ENCODE assay signal across 9 mouse cellular contexts in the genomic region with DNA sequence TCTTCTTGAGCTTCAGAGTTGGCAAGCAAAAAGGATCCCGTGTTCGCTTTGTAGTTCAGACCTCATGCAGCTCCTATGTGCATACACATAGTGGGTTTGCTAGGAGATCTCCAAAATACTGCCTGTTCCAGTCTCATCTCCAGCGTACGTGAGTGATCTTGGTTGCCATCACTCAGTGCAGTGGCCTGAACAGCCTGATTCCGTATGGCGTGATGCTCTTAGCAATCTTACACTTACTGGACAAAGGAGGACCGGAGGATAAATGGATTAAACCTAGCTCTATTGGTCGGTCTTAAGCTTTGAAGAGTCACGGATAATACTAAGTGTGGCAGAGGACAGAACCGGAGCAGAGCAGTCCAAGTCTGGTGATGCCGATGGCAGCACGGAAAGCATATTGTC. TPM values are rescaled to one million over a fixed set of nuclear protein-coding genes. Genes with fewer than 3 reads are reported as not detected.
DNase-seq lines count a peak whose midpoint lies in the region; ATAC-seq and TF ChIP-seq lines count a peak whose summit lies in the region.
"Had no signal": no experiment of that assay in that cellular context is flagged by ENCODE, and none has a peak within 500 bp of the region (broad histone marks: within the 10 kb centered on the region; RNA-seq: fewer than 3 reads in every experiment).

No protein-coding gene starts in this region.

- ATAC-seq in frontal cortex, adult (ENCODE audit: low TSS enrichment) = peak; percentile 25
- ATAC-seq in forebrain, embryonic 14.5 days = no peak
- no peak for ATAC-seq in liver, embryonic 14.5 days (ENCODE audit: insufficient read depth)

- H3K9ac ChIP-seq in CH12.LX (ENCODE audit: insufficient read depth, low read depth) = peak overlapping the region; percentile 58
- H3K9ac ChIP-seq in forebrain, embryonic 14.5 days (ENCODE audit: low read length) = peak overlapping the region; percentile 73
- peak overlapping the region; percentile 95 for H3K9ac ChIP-seq in liver, embryonic 14.5 days (replicated peaks)

- TF ChIP-seq CTCF in CH12.LX (conservative IDR thresholded peaks at IDR 0.05 in 1 of 2, IDR thresholded peaks at IDR 0.05 in 1 of 2; ENCODE audit: low read depth in 2 of 2, low read length in 2 of 2) = no peak
- no peak for TF ChIP-seq CTCF in liver, embryonic 14.5 days (IDR thresholded peaks at IDR 0.05; ENCODE audit: low read depth)

- H3K79me2 ChIP-seq in CH12.LX (replicated peaks; ENCODE audit: control insufficient read depth, extremely low read depth, insufficient read depth, poor library complexity, severe bottlenecking) = peaks cover 7% of the 10 kb centered on the region

- no peak for TF ChIP-seq EP300 in CH12.LX (IDR thresholded peaks at IDR 0.05; ENCODE audit: low read length)
- no peak for TF ChIP-seq EP300 in liver, embryonic 14.5 days (IDR thresholded peaks at IDR 0.05; ENCODE audit: low read depth)

- TF ChIP-seq POLR2A in CH12.LX (IDR thresholded peaks at IDR 0.05; ENCODE audit: low read depth, low read length) = no peak

- in situ Hi-C loops in CH12.LX (cut with MboI; ENCODE audit: low pct_ligation_motif_present, low pct_unique_long_range_greater_than_20kb, low sequenced_read_pairs) = loop anchor here (5.0 to 25.0 kb wide), 2 partner anchors 468 to 618 kb away; no protein-coding TSS in a partner anchor

- no peaks in the 10 kb centered on the region for H3K9me3 ChIP-seq in CH12.LX (replicated peaks; ENCODE audit: low read length)
- no peaks in the 10 kb centered on the region for H3K9me3 ChIP-seq in forebrain, embryonic 14.5 days (replicated peaks; ENCODE audit: control insufficient read depth, low read length)
- H3K9me3 ChIP-seq in liver, embryonic 14.5 days (ENCODE audit: control insufficient read depth, low read length) = no peaks in the 10 kb centered on the region

- TF ChIP-seq RAD21 in CH12.LX (IDR thresholded peaks at IDR 0.05; ENCODE audit: low read depth, low read length) = no peak

- no peak for DNase-seq in frontal cortex, postnatal 14 days (ENCODE audit: low spot score in 2 of 2)
- DNase-seq in CH12.LX (ENCODE audit: extremely low read depth) = no peak
- DNase-seq in forebrain, embryonic 14.5 days (ENCODE audit: low spot score) = no peak
- DNase-seq in liver, embryonic 14.5 days (ENCODE audit: low read depth in 3 of 3, low spot score in 3 of 3) = no peak
- DNase-seq in right cerebral cortex, adult 2 months (ENCODE audit: low spot score in 2 of 2) = no peak
- no peak for DNase-seq in adrenal gland, adult 8-10 months
- no peak for DNase-seq in lung, postnatal 4 days

- 10% methylated on average over 12 of the region's 12 CpGs for WGBS in forebrain, embryonic 14.5 days
- WGBS in liver, embryonic 14.5 days (ENCODE audit: insufficient replicate concordance) = 26% methylated on average over 12 of the region's 12 CpGs

- peaks cover 24 to 26% of the 10 kb centered on the region in 2 experiments for H3K36me3 ChIP-seq in CH12.LX (replicated peaks in 1 of 2; ENCODE audit: control insufficient read depth in 1 of 2, insufficient read depth in 1 of 2, low read length in 1 of 2)
- no peaks in the 10 kb centered on the region for H3K36me3 ChIP-seq in forebrain, embryonic 14.5 days (ENCODE audit: control insufficient read depth, insufficient read depth, low read length)
- peaks cover 5% of the 10 kb centered on the region for H3K36me3 ChIP-seq in liver, embryonic 14.5 days (replicated peaks; ENCODE audit: control insufficient read depth, insufficient read depth, low read depth)

- H3K27me3 ChIP-seq in CH12.LX (replicated peaks) = no peaks in the 10 kb centered on the region
- no peaks in the 10 kb centered on the region for H3K27me3 ChIP-seq in forebrain, embryonic 14.5 days (replicated peaks; ENCODE audit: control insufficient read depth, insufficient read depth, low read length)
- H3K27me3 ChIP-seq in liver, embryonic 14.5 days (ENCODE audit: control insufficient read depth, insufficient read depth, low read length) = no peaks in the 10 kb centered on the region

- dilution Hi-C loops in CH12.LX (cut with MboI; ENCODE audit: extremely low pct_ligation_motif_present, extremely low pct_unique_long_range_greater_than_20kb, low sequenced_read_pairs) = no loop called here

- H3K27ac ChIP-seq in CH12.LX (ENCODE audit: insufficient read depth, low read depth) = peak overlapping the region; percentile 41; the same call in 1 of the 2 replicates
- H3K27ac ChIP-seq in forebrain, embryonic 14.5 days (ENCODE audit: low read depth, low read length) = peak overlapping the region; percentile 40; the same call in 1 of the 2 replicates
- peak overlapping the region; percentile 95 for H3K27ac ChIP-seq in liver, embryonic 14.5 days

- peak overlapping the region in 2 of 3 experiments; percentile 34 to 86 for H3K4me3 ChIP-seq in CH12.LX (replicated peaks in 1 of 3; ENCODE audit: low read depth in 2 of 3, low read length in 2 of 3, poor library complexity in 1 of 3)
- peak overlapping the region; percentile 64 for H3K4me3 ChIP-seq in forebrain, embryonic 14.5 days (ENCODE audit: low read depth, low read length)
- peak overlapping the region; percentile 64 to 88 for H3K4me3 ChIP-seq in liver, embryonic 14.5 days (ENCODE audit: insufficient read depth in 1 of 2, low read depth in 2 of 2, low read length in 2 of 2)

- H3K4me1 ChIP-seq in CH12.LX (ENCODE audit: control insufficient read depth in 1 of 2, insufficient read depth in 2 of 2) = peaks cover 3 to 23% of the 10 kb centered on the region in 2 experiments; a peak in 3 of 4 replicates
- no peaks in the 10 kb centered on the region; the same call in 1 of the 2 replicates for H3K4me1 ChIP-seq in forebrain, embryonic 14.5 days (ENCODE audit: control insufficient read depth, insufficient read depth, low read length)
- peaks cover 0 to 10% of the 10 kb centered on the region in 2 experiments; a peak in 3 of 4 replicates for H3K4me1 ChIP-seq in liver, embryonic 14.5 days (replicated peaks; ENCODE audit: control insufficient read depth in 2 of 2, insufficient read depth in 2 of 2, low read length in 1 of 2)

- peak overlapping the region; percentile 37 for H3K4me2 ChIP-seq in CH12.LX (ENCODE audit: insufficient read depth, low read depth, poor library complexity, severe bottlenecking)
- peak overlapping the region; percentile 82 for H3K4me2 ChIP-seq in forebrain, embryonic 14.5 days (ENCODE audit: low read length)
- H3K4me2 ChIP-seq in liver, embryonic 14.5 days (ENCODE audit: low read depth) = peak overlapping the region; percentile 95

TF ChIP-seq in CH12.LX, 34 proteins besides CTCF, POLR2A, EP300 and RAD21:
- TF ChIP-seq SMC3 (IDR thresholded peaks at IDR 0.05; ENCODE audit: low read depth, low read length) = no peak; the same call in 1 of the 2 replicates
- no peak for TF ChIP-seq NRF1 (IDR thresholded peaks at IDR 0.05; ENCODE audit: low read depth, low read length)
- TF ChIP-seq UBTF (IDR thresholded peaks at IDR 0.05; ENCODE audit: low read depth, low read length) = no peak
- no peak for TF ChIP-seq JUND (conservative IDR thresholded peaks at IDR 0.05; ENCODE audit: low read depth, low read length)
- no peak for TF ChIP-seq CHD1 (IDR thresholded peaks at IDR 0.05; ENCODE audit: low read depth, low read length)
- TF ChIP-seq E2F4 (IDR thresholded peaks at IDR 0.05; ENCODE audit: insufficient replicate concordance, low read depth, low read length) = no peak
- no peak for TF ChIP-seq MEF2A (IDR thresholded peaks at IDR 0.05; ENCODE audit: borderline replicate concordance, low read depth, low read length)
- TF ChIP-seq MXI1 (IDR thresholded peaks at IDR 0.05; ENCODE audit: low read depth, low read length) = no peak
- TF ChIP-seq RCOR1 (conservative IDR thresholded peaks at IDR 0.05; ENCODE audit: low read depth, low read length) = no peak
- TF ChIP-seq ETS1 (conservative IDR thresholded peaks at IDR 0.05; ENCODE audit: low read depth, low read length) = no peak
- TF ChIP-seq POLR2AphosphoS2 (IDR thresholded peaks at IDR 0.05; ENCODE audit: low read depth, low read length) = no peak
- no peak for TF ChIP-seq GABPA (IDR thresholded peaks at IDR 0.05; ENCODE audit: insufficient replicate concordance, low read depth, low read length)
- no peak for TF ChIP-seq USF2 (conservative IDR thresholded peaks at IDR 0.05; ENCODE audit: low read depth, low read length)
- TF ChIP-seq MAX (IDR thresholded peaks at IDR 0.05; ENCODE audit: low read length) = no peak
- TF ChIP-seq ZKSCAN1 (IDR thresholded peaks at IDR 0.05; ENCODE audit: borderline replicate concordance, low read depth, low read length) = no peak
- TF ChIP-seq CHD2 (IDR thresholded peaks at IDR 0.05; ENCODE audit: low read length) = no peak
- no peak for TF ChIP-seq TCF12 (IDR thresholded peaks at IDR 0.05; ENCODE audit: low read depth, low read length)
- no peak for TF ChIP-seq KAT2A (IDR thresholded peaks at IDR 0.05; ENCODE audit: insufficient replicate concordance, low read length)
- no peak for TF ChIP-seq ELF1 (IDR thresholded peaks at IDR 0.05; ENCODE audit: low read depth, low read length)
TF ChIP-seq in CH12.LX: peak in this region for 0.

RNA-seq across cellular contexts. Expression of a gene that starts 0.6 kb away (rescaled TPM):
- total RNA-seq in CH12.LX (2012; rRNA removed) (27.0 and 29.2 TPM in 2 replicates), CH12.LX (2014; rRNA removed) (51.5 and 62.0 TPM in 2 replicates)
- polyA plus RNA-seq in CH12.LX (2012; ENCODE audit: insufficient read length, low read depth) = 33.5 and 34.7 TPM in 2 replicates
- 11.2 and 11.4 TPM in 2 replicates for polyA plus RNA-seq in forebrain, embryonic 14.5 days (2014; fragmentation: Nextera tagmentation; extraction: Ambion mirVana)
- polyA plus RNA-seq in liver, embryonic 14.5 days (2012; rRNA removed) = 6.7 and 9.7 TPM in 2 replicates
- polyA plus RNA-seq in liver, embryonic 14.5 days (2014; fragmentation: Nextera tagmentation; extraction: Ambion mirVana) = 17.6 and 20.2 TPM in 2 replicates
- total RNA-seq in adrenal gland, adult 8-10 months (2022) = 10 to 100 TPM; 25.5 to 36.2 (median 31.6) TPM

RNA-seq across cellular contexts. Expression of a gene that starts 22.7 kb away (rescaled TPM):
- total RNA-seq in CH12.LX (2012; rRNA removed) (0.88 and 1.6 TPM in 2 replicates), CH12.LX (2014; rRNA removed) (0.16 and 0.24 TPM in 2 replicates)
- polyA plus RNA-seq in CH12.LX (2012; ENCODE audit: insufficient read length, low read depth) = 0.09 TPM in 1 of 2 replicates, not detected in the other
- polyA plus RNA-seq in forebrain, embryonic 14.5 days (2014; fragmentation: Nextera tagmentation; extraction: Ambion mirVana) = not detected in 2 replicates
- 0.03 and 0.08 TPM in 2 replicates for polyA plus RNA-seq in liver, embryonic 14.5 days (2012; rRNA removed)
- 0.06 and 0.15 TPM in 2 replicates for polyA plus RNA-seq in liver, embryonic 14.5 days (2014; fragmentation: Nextera tagmentation; extraction: Ambion mirVana)
- total RNA-seq in adrenal gland, adult 8-10 months (2022) = under 1 TPM in 1 of 4 experiments, not detected in 3; 0.20 TPM
- total RNA-seq: heart, postnatal 10 days had no signal

RNA-seq across cellular contexts. Expression of a gene that starts 29.9 kb away (rescaled TPM):
- total RNA-seq in CH12.LX (2012; rRNA removed) (21.4 and 22.6 TPM in 2 replicates), CH12.LX (2014; rRNA removed) (37.5 and 39.5 TPM in 2 replicates)
- 37.1 and 43.3 TPM in 2 replicates for polyA plus RNA-seq in CH12.LX (2012; ENCODE audit: insufficient read length, low read depth)
- 26.9 and 28.1 TPM in 2 replicates for polyA plus RNA-seq in forebrain, embryonic 14.5 days (2014; fragmentation: Nextera tagmentation; extraction: Ambion mirVana)
- polyA plus RNA-seq in liver, embryonic 14.5 days (2012; rRNA removed) = 17.3 and 21.9 TPM in 2 replicates
- polyA plus RNA-seq in liver, embryonic 14.5 days (2014; fragmentation: Nextera tagmentation; extraction: Ambion mirVana) = 12.6 and 16.0 TPM in 2 replicates
- 10 to 100 TPM; 60.2 to 93.4 (median 85.3) TPM for total RNA-seq in adrenal gland, adult 8-10 months (2022)

Comparison
In these comparisons a context has a peak if more than half of its experiments do, and no peak if none do; other contexts are left out.
1. H3K27ac ChIP-seq: peak in every context shown above with its lines; median percentile 95 in liver, embryonic 14.5 days; 41 in CH12.LX; 40 in forebrain, embryonic 14.5 days.
2. H3K4me2 ChIP-seq: peak in every context shown above with its lines; median percentile 95 in liver, embryonic 14.5 days; 82 in forebrain, embryonic 14.5 days; 37 in CH12.LX.